Mouse (Mus musculus): ENCODE measurements around the gene Cyp2c29. TPM values are rescaled to one million over a fixed set of nuclear protein-coding genes. Genes with fewer than 3 reads are reported as not detected.
"Not testable (repeated sequence)": the region's sequence is repeated elsewhere in the genome, so short reads cannot be mapped to it uniquely, and the experiment has no call there.

Cyp2c29 gene
- polyA plus RNA-seq (2012; fragmentation: generic; extraction: Trizol): not detected
- long read RNA-seq, experiment 1: 0 reads
- long read RNA-seq, experiment 2: 0 reads

DNA sequence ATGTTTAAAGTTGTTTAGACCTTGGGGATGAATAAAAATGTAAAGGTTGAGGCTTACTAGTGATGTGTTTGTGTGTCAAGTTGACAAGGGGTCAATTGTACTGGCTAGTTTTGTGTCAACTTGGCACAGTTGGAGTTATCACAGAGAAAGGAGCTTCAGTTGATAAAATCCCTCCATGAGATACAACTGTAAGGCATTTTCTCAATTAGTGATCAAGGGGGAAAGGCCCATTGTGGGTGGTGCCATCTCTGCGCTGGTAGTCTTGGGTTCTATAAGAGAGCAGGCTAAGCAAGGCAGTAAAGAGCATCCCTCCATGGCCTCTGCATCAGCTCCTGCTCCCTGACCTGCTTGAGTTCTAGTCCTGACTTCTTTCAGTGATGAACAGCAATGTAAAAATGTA lies at the start of gene Cyp2c29:
Gene Cyp2c29, plus strand, starts transcription at position 301 of the 400 bp plus-strand sequence.
- not testable (repeated sequence) for H3K79me3 ChIP-seq (ENCODE audit: low read depth); H3K27me3 ChIP-seq (ENCODE audit: control insufficient read depth, insufficient read depth, insufficient read length); H3K79me2 ChIP-seq (ENCODE audit: control insufficient read depth, insufficient read depth)

DNA sequence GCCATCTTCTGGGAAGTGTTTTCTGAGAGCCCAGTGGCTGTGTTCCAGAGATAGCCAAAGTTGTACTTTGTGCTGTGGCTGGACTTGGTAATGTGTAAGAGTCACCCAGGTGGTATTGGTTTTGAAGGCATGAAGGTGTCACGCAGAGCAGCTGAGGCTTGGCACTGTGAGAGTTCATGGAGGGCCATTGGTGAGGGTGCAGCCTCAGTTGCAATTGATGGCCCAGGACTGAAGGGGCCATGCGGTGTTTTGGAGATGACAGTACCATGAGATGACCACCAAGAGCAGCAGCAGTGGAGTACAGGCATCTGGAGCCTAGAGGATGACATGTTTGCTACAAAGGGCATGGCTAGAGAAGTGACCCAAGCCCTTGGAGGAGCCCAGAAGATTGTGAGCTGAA lies 2.2 kb upstream of the Cyp2c29 start:
- H3K36me3 ChIP-seq (ENCODE audit: control insufficient read depth, insufficient read depth); H3K27me3 ChIP-seq (ENCODE audit: control insufficient read depth, insufficient read depth, insufficient read length); H3K79me2 ChIP-seq (ENCODE audit: control insufficient read depth, insufficient read depth); H3K4me3 ChIP-seq (ENCODE audit: insufficient read depth, poor library complexity, severe bottlenecking); H3ac ChIP-seq (ENCODE audit: control insufficient read depth, insufficient read length, low read depth); H3K79me3 ChIP-seq (ENCODE audit: low read depth): not testable (repeated sequence)

More for the DNA sequence above, at the start of gene Cyp2c29:
- H3K36me3 ChIP-seq (ENCODE audit: control insufficient read depth, insufficient read depth); H3ac ChIP-seq (ENCODE audit: control insufficient read depth, insufficient read length, low read depth); H3K4me3 ChIP-seq (ENCODE audit: insufficient read depth, poor library complexity, severe bottlenecking): not testable (repeated sequence)

DNA sequence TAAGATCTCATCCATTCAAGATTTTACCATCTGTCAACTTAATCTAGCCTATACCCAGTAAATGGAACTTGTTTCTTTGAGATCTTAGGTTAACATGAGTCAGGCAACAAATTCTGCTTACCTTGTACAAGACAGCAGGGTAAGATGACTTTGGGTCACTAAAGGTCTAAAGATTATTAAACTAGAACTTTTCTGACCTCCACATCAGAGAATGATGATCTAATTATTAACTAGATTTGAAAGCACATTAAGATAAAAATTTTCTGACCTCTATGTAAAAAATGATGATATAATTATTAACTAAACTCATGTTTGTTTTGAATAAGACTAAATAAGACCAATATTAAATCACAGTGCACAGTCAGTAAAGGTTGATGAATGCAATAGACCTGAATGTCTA lies 13.6 kb downstream of the Cyp2c29 start:
- no peaks in the 10 kb centered on the region for H3K36me3 ChIP-seq (ENCODE audit: control insufficient read depth, insufficient read depth)
- no peaks in the 10 kb centered on the region for H3K79me3 ChIP-seq (ENCODE audit: low read depth)
- H3K4me3 ChIP-seq (ENCODE audit: insufficient read depth, poor library complexity, severe bottlenecking): no peak overlapping the region
- H3K27me3 ChIP-seq (ENCODE audit: control insufficient read depth, insufficient read depth, insufficient read length): no peaks in the 10 kb centered on the region
- H3K79me2 ChIP-seq (ENCODE audit: control insufficient read depth, insufficient read depth): no peaks in the 10 kb centered on the region
- H3ac ChIP-seq (ENCODE audit: control insufficient read depth, insufficient read length, low read depth): no peak overlapping the region
- TF ChIP-seq MYOG (IDR thresholded peaks at IDR 0.05; ENCODE audit: control insufficient read depth, extremely low read depth, insufficient read length): no peak
- no peak for TF ChIP-seq USF1 (IDR thresholded peaks at IDR 0.05; ENCODE audit: low read depth)
- TF ChIP-seq CEBPB (IDR thresholded peaks at IDR 0.05; ENCODE audit: low read depth): no peak
- TF ChIP-seq MYOD1 (IDR thresholded peaks at IDR 0.05; ENCODE audit: control insufficient read depth, insufficient read length, low read depth): no peak
- TF ChIP-seq CTCF (IDR thresholded peaks at IDR 0.05; ENCODE audit: control insufficient read depth, insufficient read depth, insufficient read length): no peak
- TF ChIP-seq MAX (IDR thresholded peaks at IDR 0.05): no peak
- no peak for TF ChIP-seq FOSL1 (IDR thresholded peaks at IDR 0.05; ENCODE audit: insufficient read depth, low read length, poor library complexity, severe bottlenecking)

DNA sequence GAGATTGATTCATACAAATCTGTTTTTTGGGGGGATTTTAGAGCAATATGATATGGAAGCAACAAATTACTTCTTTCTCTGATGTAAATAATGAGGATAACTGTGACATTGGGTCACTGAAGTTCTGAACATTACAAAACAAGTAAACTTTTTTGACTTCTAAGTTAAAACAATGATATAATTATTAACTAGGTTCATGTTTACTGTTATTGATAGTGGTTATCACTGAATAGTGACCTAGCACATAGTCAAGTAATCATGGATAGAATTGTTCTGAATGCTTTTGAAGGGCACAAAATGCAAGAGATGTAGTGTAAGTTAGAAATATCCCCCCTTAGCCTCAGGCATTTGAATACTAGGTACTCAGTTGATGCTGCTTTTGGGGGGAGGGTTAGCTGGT lies 16.4 kb downstream of the Cyp2c29 start:
- Histone ChIP-seq H3K4me3 (ENCODE audit: insufficient read depth, poor library complexity, severe bottlenecking) (no peak overlapping the region), H3K36me3 (ENCODE audit: control insufficient read depth, insufficient read depth) (no peaks in the 10 kb centered on the region), H3K27me3 (ENCODE audit: control insufficient read depth, insufficient read depth, insufficient read length) (no peaks in the 10 kb centered on the region), H3K79me3 (ENCODE audit: low read depth) (no peaks in the 10 kb centered on the region), H3K79me2 (ENCODE audit: control insufficient read depth, insufficient read depth) (no peaks in the 10 kb centered on the region), H3ac (ENCODE audit: control insufficient read depth, insufficient read length, low read depth) (no peak overlapping the region)
- TF ChIP-seq FOSL1 (IDR thresholded peaks at IDR 0.05; ENCODE audit: insufficient read depth, low read length, poor library complexity, severe bottlenecking) (no peak), CTCF (IDR thresholded peaks at IDR 0.05; ENCODE audit: control insufficient read depth, insufficient read depth, insufficient read length) (no peak), MYOD1 (IDR thresholded peaks at IDR 0.05; ENCODE audit: control insufficient read depth, insufficient read length, low read depth) (no peak), MYOG (IDR thresholded peaks at IDR 0.05; ENCODE audit: control insufficient read depth, extremely low read depth, insufficient read length) (no peak), MAX (IDR thresholded peaks at IDR 0.05) (no peak), CEBPB (IDR thresholded peaks at IDR 0.05; ENCODE audit: low read depth) (no peak), USF1 (IDR thresholded peaks at IDR 0.05; ENCODE audit: low read depth) (no peak)

DNA sequence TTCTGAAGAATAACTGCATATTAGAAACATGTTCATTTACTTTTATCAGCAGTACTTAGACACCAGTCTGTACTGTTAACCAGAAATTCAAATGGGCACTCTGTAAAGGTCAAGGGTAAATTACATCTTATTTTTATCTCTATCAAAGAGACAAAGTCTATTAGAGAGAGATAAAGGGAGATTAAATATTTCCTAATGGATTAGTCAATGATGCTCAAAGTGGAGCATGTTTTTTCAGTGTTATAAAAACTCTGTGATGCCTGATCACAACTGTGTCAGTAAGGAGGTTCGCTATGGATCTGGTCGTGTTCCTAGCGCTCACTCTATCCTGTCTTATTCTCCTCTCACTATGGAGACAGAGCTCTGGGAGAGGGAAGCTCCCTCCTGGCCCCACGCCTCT lies 17.6 kb downstream of the Cyp2c29 start:
- Histone ChIP-seq H3K27me3 (ENCODE audit: control insufficient read depth, insufficient read depth, insufficient read length) (no peaks in the 10 kb centered on the region), H3K4me3 (ENCODE audit: insufficient read depth, poor library complexity, severe bottlenecking) (no peak overlapping the region), H3K79me3 (ENCODE audit: low read depth) (no peaks in the 10 kb centered on the region), H3K36me3 (ENCODE audit: control insufficient read depth, insufficient read depth) (no peaks in the 10 kb centered on the region), H3ac (ENCODE audit: control insufficient read depth, insufficient read length, low read depth) (no peak overlapping the region), H3K79me2 (ENCODE audit: control insufficient read depth, insufficient read depth) (no peaks in the 10 kb centered on the region)
- TF ChIP-seq CTCF (IDR thresholded peaks at IDR 0.05; ENCODE audit: control insufficient read depth, insufficient read depth, insufficient read length): no peak
- no peak for TF ChIP-seq FOSL1 (IDR thresholded peaks at IDR 0.05; ENCODE audit: insufficient read depth, low read length, poor library complexity, severe bottlenecking)
- TF ChIP-seq CEBPB (IDR thresholded peaks at IDR 0.05; ENCODE audit: low read depth): no peak
- TF ChIP-seq MYOD1 (IDR thresholded peaks at IDR 0.05; ENCODE audit: control insufficient read depth, insufficient read length, low read depth): no peak
- no peak for TF ChIP-seq MYOG (IDR thresholded peaks at IDR 0.05; ENCODE audit: control insufficient read depth, extremely low read depth, insufficient read length)
- TF ChIP-seq MAX (IDR thresholded peaks at IDR 0.05): no peak
- no peak for TF ChIP-seq USF1 (IDR thresholded peaks at IDR 0.05; ENCODE audit: low read depth)

DNA sequence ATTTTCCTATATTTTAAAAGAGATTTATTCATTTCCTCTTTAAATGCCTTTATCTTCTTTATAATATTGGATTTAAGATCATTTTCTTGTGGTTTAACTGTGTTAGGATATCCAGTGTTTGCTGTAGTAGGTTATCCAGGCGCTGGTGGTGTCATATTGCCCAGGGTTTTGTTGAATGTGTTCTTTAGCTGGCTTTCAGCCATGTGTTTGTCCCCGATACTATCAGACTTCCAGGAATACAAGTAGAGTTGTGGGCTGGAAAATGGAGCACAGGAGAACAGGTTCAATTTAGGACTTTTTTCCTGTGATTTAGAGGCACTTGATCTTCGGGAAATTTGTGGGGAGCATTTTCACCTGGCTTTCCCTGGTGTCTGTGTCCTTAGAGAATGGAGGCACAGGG lies 19.8 kb downstream of the Cyp2c29 start:
- Histone ChIP-seq H3K27me3 (ENCODE audit: control insufficient read depth, insufficient read depth, insufficient read length) (no peaks in the 10 kb centered on the region), H3ac (ENCODE audit: control insufficient read depth, insufficient read length, low read depth) (no peak overlapping the region), H3K36me3 (ENCODE audit: control insufficient read depth, insufficient read depth) (no peaks in the 10 kb centered on the region), H3K4me3 (ENCODE audit: insufficient read depth, poor library complexity, severe bottlenecking) (no peak overlapping the region), H3K79me2 (ENCODE audit: control insufficient read depth, insufficient read depth) (no peaks in the 10 kb centered on the region), H3K79me3 (ENCODE audit: low read depth) (no peaks in the 10 kb centered on the region)
- TF ChIP-seq MYOD1 (IDR thresholded peaks at IDR 0.05; ENCODE audit: control insufficient read depth, insufficient read length, low read depth): no peak

Other genes with a start within 250 kb of the Cyp2c29 start
- not detected for gene Cyp2c65, start 208.4 kb upstream of the Cyp2c29 start, polyA plus RNA-seq (2012; fragmentation: generic; extraction: Trizol)
- not detected for gene Cyp2c66, start 155.5 kb upstream of the Cyp2c29 start, polyA plus RNA-seq (2012; fragmentation: generic; extraction: Trizol)
- gene Cyp2c38, start 193.7 kb downstream of the Cyp2c29 start, polyA plus RNA-seq (2012; fragmentation: generic; extraction: Trizol): not detected
- gene Cyp2c39, start 241.5 kb downstream of the Cyp2c29 start, polyA plus RNA-seq (2012; fragmentation: generic; extraction: Trizol): not detected

Measured in C2C12 (cell line).